Mouse (Mus musculus) heart, postnatal 0 days (tissue): Measurements from ENCODE around the gene Aox2.

Experiments used
- CTCF ChIP-seq: IDR thresholded peaks from 2 replicates; pipeline ENCODE4 v1.5.1; 2016; ENCODE audit warnings: antibody characterized with exemption, control low read depth, low read depth
- EP300 ChIP-seq: IDR thresholded peaks from 2 replicates; pipeline ENCODE4 v1.6.1; 2016; ENCODE audit warnings: antibody characterized with exemption, low read depth

- TF ChIP-seq CTCF (no peak), EP300 (no peak)
Measured at GRCm38 (mm10) chr1:58248518-58248917, 29.6 kb upstream of the Aox2 start.
